Mouse (Mus musculus) intestine, postnatal 0 days (tissue): ENCODE data around the gene Gm10318. TPM values are rescaled to one million over a fixed set of nuclear protein-coding genes. Genes with fewer than 3 reads are reported as not detected.

Experiments
- ATAC-seq: fragments of 200-750 bp; cut with Nextera tagmentation; 2 replicates; pipeline ENCODE4 v1.8.0; 2017; ENCODE audit warnings: mild to moderate bottlenecking, moderate TSS enrichment, moderate library complexity
- H3K27ac ChIP-seq: fragments of 300-500 bp; sonication (generic); 2 replicates; pipeline ENCODE4 v1.5.1; 2014; ENCODE audit warnings: mild to moderate bottlenecking, low read depth, low read length, moderate library complexity
- H3K27me3 ChIP-seq: fragments of 300-500 bp; sonication (generic); replicated peaks from 2 replicates; pipeline ENCODE4 v1.6.1; 2014; ENCODE audit warnings: low read length, mixed read lengths; ENCODE audit not compliant: control insufficient read depth, insufficient read depth
- H3K36me3 ChIP-seq: fragments of 300-500 bp; sonication (generic); 2 replicates; pipeline ENCODE4 v1.6.1; 2014; ENCODE audit warnings: mild to moderate bottlenecking, moderate library complexity; ENCODE audit not compliant: control insufficient read depth, insufficient read depth
- H3K4me1 ChIP-seq: fragments of 300-500 bp; sonication (generic); replicated peaks from 2 replicates; pipeline ENCODE4 v1.6.1; 2014; ENCODE audit warnings: antibody characterized with exemption, low read length, mixed read lengths; ENCODE audit not compliant: control insufficient read depth, insufficient read depth
- H3K4me2 ChIP-seq: fragments of 300-500 bp; sonication (generic); replicated peaks from 2 replicates; pipeline ENCODE4 v1.6.1; 2014; ENCODE audit warnings: low read depth, mild to moderate bottlenecking, moderate library complexity
- H3K4me3 ChIP-seq: fragments of 300-500 bp; sonication (generic); 2 replicates; pipeline ENCODE4 v1.5.1; 2014; ENCODE audit warnings: low read depth, low read length
- H3K9ac ChIP-seq: fragments of 300-500 bp; sonication (generic); 2 replicates; pipeline ENCODE4 v1.6.1; 2014; ENCODE audit warnings: mild to moderate bottlenecking, low read depth, low read length
- H3K9me3 ChIP-seq: fragments of 300-500 bp; sonication (generic); 2 replicates; pipeline ENCODE4 v1.6.1; 2016; ENCODE audit warnings: mixed run types; ENCODE audit not compliant: control insufficient read depth
- CTCF ChIP-seq: sonication (generic); IDR thresholded peaks from 2 replicates; pipeline ENCODE4 v1.5.1; 2016; ENCODE audit warnings: low read depth, mild to moderate bottlenecking, control low read depth, antibody characterized with exemption, moderate library complexity
- WGBS: fragments of 180-500 bp; shearing (Covaris S2); extraction: QIAGEN DNeasy Blood & Tissue Kit; methylation state at CpG from one replicate; pipeline ENCODE4 v1.1.7; 2014; 5-methylcytosine and 5-hydroxymethylcytosine counted together
- polyA plus RNA-seq: library from polyadenylated mRNA; unstranded; fragments of >200 nt; fragmentation: Nextera tagmentation; extraction: Ambion mirVana; gene quantifications from 2 replicates; pipeline ENCODE4 v1.2.1, GENCODE M21; 2015

Gm10318 gene
- polyA plus RNA-seq, 1 experiment from 2014 or later = not detected

DNA sequence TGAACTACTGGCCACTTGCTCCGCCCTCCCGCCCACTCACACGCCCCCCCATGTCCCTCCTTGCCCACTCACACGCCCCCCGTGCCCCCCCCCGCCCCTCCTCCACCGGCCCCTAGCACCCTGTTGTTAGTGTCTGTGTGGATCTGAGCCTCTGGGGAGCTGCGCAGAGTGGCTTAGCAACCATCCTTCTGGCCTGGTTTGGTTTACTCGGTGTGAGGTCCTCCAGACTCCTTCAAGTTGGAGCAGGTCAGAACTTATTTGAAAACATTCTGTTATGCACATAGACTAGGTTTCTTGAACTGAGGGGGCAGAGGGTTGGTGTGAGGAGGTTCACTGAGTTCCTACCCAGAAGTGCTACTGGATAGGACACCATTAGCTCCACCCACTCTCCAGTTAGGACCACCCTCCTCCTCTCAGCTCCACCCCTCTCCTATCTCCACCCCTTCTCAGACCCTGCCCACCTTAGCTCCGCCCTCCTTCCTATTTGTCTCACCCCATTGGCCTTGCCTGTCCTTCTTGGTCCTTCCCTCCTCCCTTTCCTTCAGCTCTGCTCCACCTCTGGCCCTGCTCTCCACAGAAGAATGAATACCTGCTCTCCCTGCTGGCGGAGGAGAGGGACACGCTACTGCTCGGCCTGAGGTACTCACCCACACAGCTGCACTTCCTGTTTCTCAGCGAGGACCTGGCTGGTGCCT is 11.6 kb downstream of the Gm10318 start:
- H3K9ac ChIP-seq = no peak overlapping the region
- 28% methylated on average over 14 of the region's 14 CpGs for WGBS
- ATAC-seq = peak; percentile 93
- no peaks in the 10 kb centered on the region for H3K27me3 ChIP-seq
- no peak overlapping the region for H3K27ac ChIP-seq
- H3K36me3 ChIP-seq = no peaks in the 10 kb centered on the region
- TF ChIP-seq CTCF = peak; percentile 51
- no peaks in the 10 kb centered on the region for H3K4me1 ChIP-seq
- peak overlapping the region; percentile 57 for H3K4me2 ChIP-seq
- H3K4me3 ChIP-seq = peak overlapping the region; percentile 22
- no peaks in the 10 kb centered on the region for H3K9me3 ChIP-seq

- no peak overlapping the region for H3K27ac ChIP-seq
- no peaks in the 10 kb centered on the region for H3K9me3 ChIP-seq
- no peaks in the 10 kb centered on the region for H3K4me1 ChIP-seq
- H3K9ac ChIP-seq = no peak overlapping the region
- WGBS = 36% methylated on average over 11 of the region's 11 CpGs
- peak overlapping the region; percentile 22 for H3K4me3 ChIP-seq
- no peaks in the 10 kb centered on the region for H3K27me3 ChIP-seq
- no peak for ATAC-seq
- H3K36me3 ChIP-seq = no peaks in the 10 kb centered on the region
- TF ChIP-seq CTCF = no peak
- peak overlapping the region; percentile 57 for H3K4me2 ChIP-seq
Observed at GRCm38 (mm10) chr10:77864762-77865143, 12.1 kb downstream of the Gm10318 start.

GRCm38 (mm10) chr10:77867546-77867945 is 14.9 kb downstream of the Gm10318 start:
- Histone ChIP-seq H3K4me3 (no peak overlapping the region), H3K4me1 (no peaks in the 10 kb centered on the region), H3K9me3 (no peaks in the 10 kb centered on the region), H3K27me3 (no peaks in the 10 kb centered on the region), H3K4me2 (no peak overlapping the region), H3K27ac (no peak overlapping the region), H3K36me3 (no peaks in the 10 kb centered on the region), H3K9ac (no peak overlapping the region)
- 20% methylated on average over 1 of the region's 1 CpGs for WGBS
- TF ChIP-seq CTCF = no peak
- no peak for ATAC-seq

DNA sequence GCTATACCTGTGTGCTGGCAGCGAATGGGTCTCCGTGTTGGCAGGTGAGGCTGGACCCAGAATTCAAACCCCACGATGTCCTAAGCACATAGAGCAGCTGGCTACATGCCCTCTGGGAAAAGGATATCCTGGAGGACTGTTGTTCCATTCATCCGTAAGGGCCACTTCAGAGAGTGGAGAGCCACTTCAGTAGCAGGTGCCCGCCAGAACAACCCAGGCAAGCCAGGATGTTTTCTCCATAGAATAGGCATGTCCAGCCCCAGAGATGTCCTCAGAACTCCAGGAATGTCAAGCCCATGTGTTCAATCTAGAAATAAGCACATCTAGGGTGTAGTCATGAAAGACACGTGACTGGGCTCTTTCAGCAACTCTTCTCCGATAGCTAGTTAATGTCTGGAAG is 17.0 kb downstream of the Gm10318 start:
- 86% methylated on average over 7 of the region's 7 CpGs for WGBS
- no peaks in the 10 kb centered on the region for H3K27me3 ChIP-seq
- no peak overlapping the region for H3K4me2 ChIP-seq
- ATAC-seq = no peak
- no peak overlapping the region for H3K9ac ChIP-seq
- H3K27ac ChIP-seq = no peak overlapping the region
- TF ChIP-seq CTCF = no peak
- H3K4me1 ChIP-seq = no peaks in the 10 kb centered on the region
- no peaks in the 10 kb centered on the region for H3K9me3 ChIP-seq
- H3K36me3 ChIP-seq = no peaks in the 10 kb centered on the region
- no peak overlapping the region for H3K4me3 ChIP-seq

DNA sequence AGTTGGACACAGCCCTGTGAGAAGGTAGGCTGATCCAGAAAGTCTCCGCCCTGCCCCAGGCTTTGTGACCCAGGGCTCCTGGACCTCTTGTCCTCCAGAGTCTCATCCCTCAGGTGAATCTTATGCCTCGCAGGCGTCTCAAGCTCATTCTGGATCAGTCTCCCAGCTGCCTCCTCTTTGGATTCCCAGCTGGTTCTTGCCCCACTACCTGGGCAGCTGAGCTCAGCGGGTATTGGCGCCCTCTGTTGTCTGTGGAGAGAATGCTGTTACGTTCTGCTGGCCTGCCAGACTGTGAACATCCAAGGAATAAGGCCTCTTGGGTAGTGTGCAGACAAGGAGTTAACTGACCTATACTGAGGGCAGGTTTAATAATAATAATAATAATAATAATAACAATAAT is 26.3 kb downstream of the Gm10318 start:
- Histone ChIP-seq H3K4me3 (no peak overlapping the region), H3K4me1 (no peaks in the 10 kb centered on the region), H3K36me3 (no peaks in the 10 kb centered on the region), H3K9ac (no peak overlapping the region), H3K27ac (no peak overlapping the region), H3K27me3 (no peaks in the 10 kb centered on the region), H3K9me3 (no peaks in the 10 kb centered on the region), H3K4me2 (no peak overlapping the region)
- WGBS = 65% methylated on average over 6 of the region's 6 CpGs
- TF ChIP-seq CTCF = peak; percentile 67
- ATAC-seq = no peak

GRCm38 (mm10) chr10:77880305-77880704 is 27.6 kb downstream of the Gm10318 start:
- Histone ChIP-seq H3K36me3 (no peaks in the 10 kb centered on the region), H3K27ac (no peak overlapping the region), H3K4me3 (no peak overlapping the region), H3K9ac (no peak overlapping the region), H3K4me1 (no peaks in the 10 kb centered on the region), H3K9me3 (no peaks in the 10 kb centered on the region), H3K27me3 (no peaks in the 10 kb centered on the region), H3K4me2 (no peak overlapping the region)
- TF ChIP-seq CTCF = no peak; the same call in 1 of the 2 replicates
- WGBS = 62% methylated on average over 3 of the region's 3 CpGs
- no peak for ATAC-seq
